Mouse (Mus musculus) urinary bladder, postnatal 4 days (tissue): ENCODE results near the gene Nck2.
"Not testable (repeated sequence)": the region's sequence is repeated elsewhere in the genome, so short reads cannot be mapped to it uniquely, and the experiment has no call there.

Experiments
- DNase-seq, 2 experiments: peaks; one replicate each; pipeline ENCODE4 v3.0.0; 2021 to 2022; ENCODE audit warnings: low spot score in 2 of 2

Nck2 gene

GRCm38 (mm10) chr1:43501920-43502791 lies 57.8 kb downstream of the Nck2 start:
- DNase-seq, result no peak

DNA sequence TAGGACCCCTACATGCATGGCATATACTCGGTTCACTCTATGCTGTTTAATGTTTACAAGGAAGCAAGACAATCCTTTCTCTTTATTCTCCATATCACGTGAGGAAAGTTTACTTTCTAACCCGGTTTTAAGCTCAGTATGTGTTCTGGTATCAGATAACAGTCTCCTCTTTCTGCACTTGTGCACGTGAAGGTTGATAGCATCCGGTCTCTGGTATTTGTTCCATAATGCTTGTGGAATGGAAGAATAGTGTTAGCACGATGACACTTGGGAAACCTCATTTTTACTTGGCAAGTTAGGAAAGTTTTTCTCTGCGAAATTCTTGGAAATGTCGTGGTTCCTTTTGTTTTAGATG lies 58.4 kb downstream of the Nck2 start:
- DNase-seq, result no peak

GRCm38 (mm10) chr1:43503261-43503660 lies 58.9 kb downstream of the Nck2 start:
- no peak for DNase-seq

GRCm38 (mm10) chr1:43503676-43504075 lies 59.3 kb downstream of the Nck2 start:
- no peak for DNase-seq

DNA sequence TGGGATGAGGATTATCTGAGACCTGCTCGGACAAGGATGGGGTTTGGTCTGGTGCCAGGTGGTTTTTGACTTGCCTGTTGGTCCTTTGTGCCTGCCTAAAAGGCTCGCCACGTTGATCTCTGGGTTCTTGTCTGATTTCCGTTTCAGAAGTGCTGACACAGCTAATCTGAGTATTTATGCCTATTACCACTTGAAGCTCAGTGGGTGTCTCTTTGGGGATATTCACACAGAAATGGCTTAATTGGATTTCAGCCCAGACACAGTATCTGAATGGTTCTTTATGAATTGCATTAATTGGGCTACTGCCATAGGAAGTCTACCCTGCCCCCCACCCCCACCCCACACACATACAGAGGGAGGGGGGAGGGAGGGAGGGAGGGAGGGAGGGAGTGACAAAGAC lies 59.9 kb downstream of the Nck2 start:
- no peak for DNase-seq

DNA sequence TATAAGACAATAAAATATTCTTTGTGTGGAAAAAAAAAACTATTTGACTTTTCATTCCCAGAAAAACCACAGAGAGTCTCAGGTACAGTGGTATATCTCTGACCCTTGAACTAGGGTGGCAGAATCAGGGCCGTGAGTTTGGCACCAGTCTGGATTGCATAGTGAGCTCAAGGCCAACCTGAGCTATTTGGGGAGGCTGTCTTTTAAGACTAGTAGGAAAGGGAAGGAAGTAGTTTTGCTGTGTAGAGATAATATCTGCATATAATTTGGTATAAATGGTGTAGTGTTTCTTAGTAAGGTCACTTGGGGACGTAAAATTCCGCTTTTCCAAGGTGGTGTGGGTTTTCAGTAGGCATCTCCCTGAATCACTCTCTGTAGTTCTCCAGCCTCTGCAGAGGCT lies 62.3 kb downstream of the Nck2 start:
- no peak for DNase-seq

- no peak for DNase-seq
These were observed 63.4 kb downstream of the Nck2 start for GRCm38 (mm10) chr1:43507809-43508208.

- DNase-seq, result no peak
These were observed 66.9 kb downstream of the Nck2 start for GRCm38 (mm10) chr1:43511256-43511655.

GRCm38 (mm10) chr1:43511667-43512066 lies 67.3 kb downstream of the Nck2 start:
- no peak for DNase-seq

- DNase-seq, result no peak
These were observed 73.0 kb downstream of the Nck2 start for GRCm38 (mm10) chr1:43517405-43517804.

DNA sequence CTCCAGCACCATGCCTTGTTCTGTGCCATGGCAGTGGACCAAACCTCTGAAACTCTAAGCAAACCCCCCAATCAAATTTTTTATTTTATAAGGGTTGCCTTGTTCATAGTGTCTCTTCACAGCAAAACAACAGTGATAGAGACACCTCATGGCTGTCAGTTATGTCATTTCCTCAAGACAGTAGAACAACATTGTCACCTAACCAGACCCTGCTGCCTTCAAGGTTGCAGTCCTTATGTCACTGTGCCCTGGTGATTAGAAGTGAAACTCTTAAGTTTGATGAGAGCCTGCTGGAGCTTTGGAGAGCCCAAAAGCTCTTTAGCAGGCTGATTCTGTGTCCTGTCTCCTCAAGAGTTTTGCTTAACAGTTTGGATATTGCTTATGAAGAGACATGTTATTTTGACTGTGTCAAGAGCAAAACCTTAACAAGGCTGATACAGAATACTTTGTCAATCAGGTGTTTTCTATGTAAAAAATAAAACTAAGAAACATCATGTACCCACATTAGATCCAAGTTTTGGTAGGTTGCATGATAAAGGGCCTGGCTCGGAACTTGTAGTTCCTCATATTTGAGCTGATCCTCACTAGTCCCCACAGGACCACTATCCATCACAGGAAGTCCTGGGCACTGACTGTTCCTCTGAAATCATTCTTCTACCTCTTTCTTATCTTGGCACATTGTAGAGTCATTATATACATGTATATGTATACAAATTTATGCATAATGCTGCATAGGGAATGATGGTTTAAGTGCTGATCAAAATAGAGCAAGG lies 76.0 kb downstream of the Nck2 start:
- no peak for DNase-seq

DNA sequence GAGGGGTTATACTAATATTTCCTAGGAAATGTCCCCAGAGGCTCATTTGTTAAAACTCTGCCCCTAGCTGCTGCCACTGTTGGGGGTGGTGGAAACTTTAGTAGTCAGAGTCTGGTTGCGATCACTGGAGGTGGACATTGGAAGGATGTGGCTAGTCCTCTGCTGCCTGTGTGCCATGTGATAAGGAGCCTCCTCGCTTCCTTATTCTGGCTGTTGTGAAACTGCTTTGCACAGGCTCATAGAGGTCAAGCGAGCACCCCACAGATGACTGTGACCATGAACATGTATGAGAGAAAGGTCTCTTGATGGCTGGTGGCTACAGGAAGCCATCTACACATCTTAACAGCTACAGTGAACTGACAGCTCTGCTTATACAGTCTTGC lies 76.6 kb downstream of the Nck2 start:
- DNase-seq, result no peak

GRCm38 (mm10) chr1:43521512-43521911 lies 77.1 kb downstream of the Nck2 start:
- DNase-seq, result no peak

GRCm38 (mm10) chr1:43521950-43522349 lies 77.6 kb downstream of the Nck2 start:
- no peak for DNase-seq

GRCm38 (mm10) chr1:43522976-43523375 lies 78.6 kb downstream of the Nck2 start:
- DNase-seq, result no peak

GRCm38 (mm10) chr1:43524332-43524731 lies 80.0 kb downstream of the Nck2 start:
- no peak for DNase-seq

DNA sequence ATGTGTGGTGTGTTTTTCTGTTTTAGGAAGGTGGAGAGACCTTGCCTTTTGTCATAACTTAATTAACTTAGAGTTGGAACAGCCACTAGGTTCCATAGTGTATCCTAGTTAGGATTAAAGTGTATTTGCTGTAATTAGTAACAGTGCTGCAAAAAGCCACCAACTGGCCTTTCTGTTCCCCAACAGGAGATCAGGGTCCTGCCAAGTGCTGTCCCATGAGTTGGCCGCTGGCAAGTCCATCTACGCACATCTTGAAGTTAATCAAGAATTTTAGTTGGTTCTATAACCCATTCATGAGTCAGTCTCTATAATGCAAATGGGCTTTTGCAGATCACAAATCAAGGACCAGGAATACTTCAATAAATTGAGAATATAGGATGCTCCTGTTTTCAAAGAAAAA lies 83.9 kb downstream of the Nck2 start:
- no peak for DNase-seq

DNA sequence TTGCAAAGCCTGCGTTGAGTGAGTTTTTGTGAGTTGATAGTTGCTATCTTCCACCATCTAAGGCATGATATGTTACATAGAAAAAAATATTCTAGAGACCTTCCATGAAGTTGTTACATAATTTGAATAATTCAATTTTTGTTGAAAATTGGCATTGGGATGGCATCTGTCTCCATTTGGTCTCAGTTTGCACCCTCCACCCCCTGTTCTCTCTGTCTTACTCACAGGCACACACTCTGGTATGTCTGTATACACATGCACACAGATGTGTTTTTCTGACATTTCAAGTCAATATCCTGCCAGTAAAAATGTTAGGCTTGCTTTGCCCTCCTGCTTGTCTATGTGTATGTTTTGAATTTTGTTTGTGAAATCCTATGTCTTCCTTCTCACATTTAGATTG lies 84.7 kb downstream of the Nck2 start:
- no peak for DNase-seq

- DNase-seq, result no peak
These were observed 86.1 kb downstream of the Nck2 start for GRCm38 (mm10) chr1:43530295-43531020.

DNA sequence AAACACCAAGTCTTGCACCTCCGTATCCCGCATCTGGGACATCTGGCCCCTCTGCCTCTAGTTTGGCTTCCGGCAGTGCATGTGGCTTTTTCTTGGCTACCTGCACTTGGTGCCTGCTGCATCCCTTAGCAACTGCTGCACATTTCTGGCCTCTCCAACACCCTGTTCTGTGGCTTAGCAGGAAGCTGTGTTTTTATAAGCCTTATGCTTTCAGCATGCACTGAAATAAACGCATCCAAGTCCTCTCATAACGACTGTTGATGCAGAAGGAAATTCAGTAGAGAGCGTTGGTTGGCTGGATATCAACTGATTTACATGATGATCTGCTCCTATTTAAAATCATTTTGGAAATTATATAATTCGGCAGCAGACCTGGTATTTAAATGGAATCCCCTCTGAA lies 86.9 kb downstream of the Nck2 start:
- DNase-seq, result no peak

- DNase-seq, result no peak
These were observed 87.9 kb downstream of the Nck2 start for GRCm38 (mm10) chr1:43532279-43532678.

- DNase-seq, result not testable (repeated sequence)
These were observed 89.1 kb downstream of the Nck2 start for GRCm38 (mm10) chr1:43533497-43533896.
